Mouse (Mus musculus) thymus, adult 18-20 months (tissue): ENCODE data around the gene Gm38394.
"Not testable (repeated sequence)": the region's sequence is repeated elsewhere in the genome, so short reads cannot be mapped to it uniquely, and the experiment has no call there.

ENCODE experiments used
- DNase-seq, 2 experiments: peaks; one replicate each; pipeline ENCODE4 v3.0.0; 2022; ENCODE audit warnings: mixed read lengths in 2 of 2

Gm38394 gene

DNA sequence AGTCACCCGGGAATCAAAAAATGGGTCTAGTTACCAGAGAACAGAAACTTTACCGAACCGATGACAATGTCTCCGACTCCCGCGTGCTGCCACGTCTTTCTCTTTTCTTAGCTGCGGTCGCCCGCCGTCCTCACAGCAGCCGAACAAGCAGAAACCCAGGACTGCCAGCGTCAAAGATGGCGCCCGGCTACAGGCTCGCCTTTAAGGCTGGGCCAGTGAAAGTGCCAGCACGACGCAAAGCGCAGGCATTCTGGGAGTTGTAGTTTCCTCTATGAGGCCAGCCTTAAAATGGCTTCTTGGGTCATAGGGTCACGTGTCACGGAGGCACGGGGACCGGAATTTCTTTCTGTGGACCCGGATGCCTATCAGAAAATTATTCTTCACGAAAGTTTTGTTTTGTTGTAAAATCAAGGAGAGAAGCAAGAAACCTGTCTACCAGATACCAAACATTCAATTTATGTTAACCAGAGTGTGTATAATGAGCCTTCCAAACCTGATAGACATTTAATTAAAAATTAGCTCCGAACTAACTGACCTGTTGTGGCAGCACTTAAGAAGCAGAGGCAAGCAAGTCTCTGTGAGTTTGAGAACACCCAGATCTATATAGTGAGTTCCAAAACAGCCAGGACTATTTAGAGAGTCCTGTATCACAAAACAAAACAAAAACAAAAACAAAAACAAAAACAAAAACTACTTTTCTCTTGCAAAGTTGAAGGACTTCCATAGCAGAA lies at the start of gene Gm38394:
TSS of gene Gm38394 (minus strand) at position 116 of the 731 bp plus-strand sequence.
- peak; percentile 85 to 91 for DNase-seq

DNA sequence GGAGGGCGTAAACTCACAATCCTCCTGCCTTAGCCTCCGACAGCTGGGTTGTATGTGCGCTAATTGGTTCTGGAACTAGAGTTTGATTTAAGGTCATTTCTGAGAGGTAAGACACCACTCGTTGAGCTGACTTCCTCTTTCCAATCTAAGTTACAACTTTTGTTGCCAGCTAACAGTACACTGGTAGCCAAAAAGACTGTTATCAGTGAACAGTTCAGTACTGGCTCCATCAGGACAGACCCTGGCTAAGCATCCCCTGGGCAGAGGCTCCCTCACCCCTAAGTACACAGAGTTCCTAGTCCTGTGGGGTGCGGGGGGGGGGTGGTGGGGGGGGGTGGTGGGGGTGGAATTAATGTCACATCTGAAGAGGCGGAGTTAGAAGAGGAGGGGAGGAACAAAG lies 49.8 kb upstream of the Gm38394 start:
- DNase-seq, result no peak

GRCm38 (mm10) chr1:133709292-133709691 lies 48.2 kb upstream of the Gm38394 start:
- DNase-seq, result no peak

DNA sequence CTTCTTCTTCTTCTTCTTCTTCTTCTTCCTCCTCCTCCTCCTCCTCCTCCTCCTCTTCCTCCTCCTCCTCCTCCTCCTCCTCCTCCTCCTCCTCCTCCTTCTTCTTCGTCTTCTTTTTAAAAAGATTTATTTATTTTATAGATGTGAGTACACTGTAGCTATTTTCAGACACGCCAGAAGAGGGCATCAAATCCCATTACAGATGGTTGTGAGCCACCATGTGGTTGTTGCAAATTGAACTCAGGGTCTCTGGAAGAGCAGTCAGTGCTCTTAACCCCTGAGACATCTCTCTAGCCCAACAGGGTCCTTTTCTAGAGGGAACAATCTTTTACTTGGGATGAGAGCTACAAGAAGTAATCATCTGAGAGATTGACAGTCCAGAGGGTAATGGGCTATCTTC lies 40.7 kb upstream of the Gm38394 start:
- DNase-seq, result not testable (repeated sequence)

- DNase-seq, result no peak
Observed at GRCm38 (mm10) chr1:133697935-133698620, 37.0 kb upstream of the Gm38394 start.

DNA sequence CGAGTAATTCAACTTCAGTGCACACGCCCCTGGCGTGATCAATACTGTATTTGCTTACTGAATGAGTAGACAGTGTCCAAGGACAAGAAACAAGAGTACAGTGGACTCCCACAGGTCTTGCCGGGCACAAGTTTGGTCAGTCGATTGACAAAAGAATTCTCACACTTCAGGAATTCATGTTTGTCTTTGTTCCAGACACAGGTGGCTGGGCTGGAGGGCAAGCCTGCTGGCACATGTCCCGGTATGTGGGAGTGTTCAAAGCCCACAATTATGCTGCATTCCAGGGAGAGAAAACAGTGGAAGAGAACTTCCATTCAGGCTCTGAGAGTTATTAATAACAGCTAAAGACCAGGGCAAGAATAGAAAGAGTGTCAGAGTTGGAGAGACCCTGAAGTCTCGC lies 34.8 kb upstream of the Gm38394 start:
- no peak for DNase-seq

GRCm38 (mm10) chr1:133694876-133695275 lies 33.8 kb upstream of the Gm38394 start:
- DNase-seq, result peak in 1 of 2 experiments; percentile 43

- no peak for DNase-seq
Observed at GRCm38 (mm10) chr1:133694301-133694700, 33.2 kb upstream of the Gm38394 start.

DNA sequence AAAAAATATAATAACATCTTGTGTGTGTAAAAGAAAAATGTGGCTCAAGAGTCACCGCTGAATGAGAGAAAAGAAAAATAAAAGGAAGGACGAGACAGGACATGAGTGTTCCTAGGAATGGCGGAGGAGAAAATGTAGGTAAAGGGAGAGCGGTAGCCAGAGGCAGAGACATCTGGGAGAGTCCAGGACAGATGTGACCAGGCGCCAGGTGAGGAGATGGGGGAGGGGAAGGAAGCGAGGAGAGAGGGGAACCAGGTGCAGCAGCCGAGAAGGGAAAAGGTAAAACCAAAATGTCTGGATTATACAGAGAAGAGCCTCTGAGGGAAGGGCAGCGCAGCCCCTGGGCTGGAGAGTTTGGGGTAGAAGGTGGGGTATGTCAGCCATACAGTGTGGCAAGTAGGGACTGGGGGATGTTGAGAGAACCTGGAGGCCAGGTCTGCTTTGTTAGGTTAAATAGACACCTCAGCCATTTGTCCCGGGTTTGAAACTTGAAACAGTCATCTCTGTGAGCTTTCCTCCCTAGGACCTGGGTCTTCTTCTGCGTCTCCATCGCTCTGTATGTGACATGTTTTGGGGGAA lies 32.5 kb upstream of the Gm38394 start:
- no peak for DNase-seq

DNA sequence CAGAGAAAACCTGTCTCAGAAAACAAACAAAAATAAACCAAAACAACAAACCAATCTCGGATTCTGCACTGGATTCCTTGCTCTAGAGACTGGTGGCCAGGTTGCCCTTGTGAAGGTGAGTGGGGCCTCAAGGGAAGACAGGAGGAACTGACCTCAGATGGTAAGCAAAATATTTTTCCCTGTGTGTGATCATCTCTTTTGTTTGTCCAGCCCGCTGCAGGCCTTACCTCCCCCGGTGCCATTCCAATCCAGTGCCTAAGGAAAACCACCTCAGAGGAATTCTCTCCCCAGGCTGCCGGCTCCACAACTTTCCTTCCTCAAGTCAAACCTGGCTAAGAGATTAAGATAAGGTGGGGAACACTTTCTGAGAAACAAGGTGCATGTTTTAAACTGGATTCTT lies 31.1 kb upstream of the Gm38394 start:
- DNase-seq, result no peak

- no peak for DNase-seq
Observed at GRCm38 (mm10) chr1:133691046-133691445, 29.9 kb upstream of the Gm38394 start.

DNA sequence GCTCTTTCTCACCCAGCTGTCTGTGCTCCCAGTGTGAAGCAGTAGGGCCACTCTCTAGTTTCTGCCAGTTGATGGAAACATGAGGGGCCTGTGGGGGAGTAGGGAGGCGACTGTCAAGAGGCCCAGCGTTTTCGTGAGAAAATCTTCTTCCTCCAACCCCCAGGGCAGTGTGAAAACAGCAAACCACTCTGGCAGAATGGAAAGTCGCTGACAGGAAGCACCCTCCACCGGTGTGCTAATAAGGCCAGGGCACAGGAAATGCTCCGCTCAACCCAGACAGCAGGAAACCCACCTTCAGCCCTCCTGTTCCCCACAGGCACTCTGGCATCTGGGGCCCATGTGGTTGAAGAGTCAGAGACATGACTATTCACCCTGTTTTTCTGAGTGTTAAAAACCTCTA lies 28.8 kb upstream of the Gm38394 start, which contains the start of gene Lax1:
TSS of gene Lax1 (minus strand) at position 212 of the 400 bp plus-strand sequence.
- DNase-seq, result peak; percentile 62 to 81

- no peak for DNase-seq
Observed at GRCm38 (mm10) chr1:133688301-133688700, 27.2 kb upstream of the Gm38394 start.

DNA sequence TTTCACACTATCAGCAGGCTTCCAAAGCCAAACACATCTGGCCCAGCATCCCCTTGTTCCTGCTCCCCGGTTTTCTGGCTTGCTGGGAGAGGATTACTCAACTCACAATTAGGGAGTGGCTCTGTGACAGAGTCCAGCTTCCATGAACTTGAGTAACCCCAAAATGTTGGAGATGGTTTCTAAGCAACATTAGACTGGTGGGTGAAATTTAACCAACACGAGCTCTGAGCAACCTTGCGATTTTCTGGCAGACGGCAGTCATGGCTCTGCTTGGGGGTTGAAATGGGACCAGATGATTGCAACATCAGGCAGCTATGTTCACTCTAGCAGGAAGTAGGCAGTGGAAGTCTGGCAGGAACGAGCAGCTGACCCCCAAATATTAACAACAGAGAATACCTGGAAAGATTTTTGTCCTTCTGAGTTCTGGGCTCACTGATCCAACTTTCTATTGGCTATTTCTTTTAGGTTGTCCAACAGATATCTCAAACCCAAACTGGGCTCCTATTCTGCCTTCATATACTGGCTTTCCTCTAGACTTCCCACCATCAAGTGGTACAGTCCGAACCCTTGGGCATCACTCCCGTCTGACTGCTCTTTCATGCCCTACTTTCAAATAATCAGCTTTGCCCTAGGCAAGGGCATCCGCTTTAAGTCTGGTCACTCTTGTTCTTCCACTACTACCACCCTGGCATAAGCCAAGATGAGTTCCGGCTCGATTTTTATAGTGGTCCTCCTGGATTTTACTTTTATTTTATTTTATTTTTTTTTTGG lies 24.8 kb upstream of the Gm38394 start:
- no peak for DNase-seq

- DNase-seq, result no peak
Observed at GRCm38 (mm10) chr1:133671801-133672200, 10.7 kb upstream of the Gm38394 start.

GRCm38 (mm10) chr1:133671266-133671665 lies 10.1 kb upstream of the Gm38394 start:
- no peak for DNase-seq

DNA sequence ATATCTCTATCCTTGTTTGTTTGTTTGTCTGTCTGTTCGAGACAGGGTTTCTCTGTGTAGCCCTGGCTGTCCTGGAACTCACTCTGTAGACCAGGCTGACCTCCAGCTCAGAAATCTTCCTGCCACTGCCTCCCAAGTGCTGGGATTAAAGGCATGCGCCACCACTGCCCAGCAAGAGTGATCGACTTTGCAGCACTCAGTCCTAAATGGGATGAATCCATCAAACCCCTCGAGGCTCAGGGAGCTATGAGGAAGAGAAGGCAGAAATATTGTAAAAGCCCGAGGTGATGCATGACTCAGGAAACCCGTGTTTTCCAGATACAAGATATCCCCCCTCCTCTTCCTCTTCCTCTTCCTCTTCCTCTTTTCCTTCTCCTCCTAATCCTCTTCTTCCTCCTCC lies 9.7 kb upstream of the Gm38394 start:
- no peak for DNase-seq

DNA sequence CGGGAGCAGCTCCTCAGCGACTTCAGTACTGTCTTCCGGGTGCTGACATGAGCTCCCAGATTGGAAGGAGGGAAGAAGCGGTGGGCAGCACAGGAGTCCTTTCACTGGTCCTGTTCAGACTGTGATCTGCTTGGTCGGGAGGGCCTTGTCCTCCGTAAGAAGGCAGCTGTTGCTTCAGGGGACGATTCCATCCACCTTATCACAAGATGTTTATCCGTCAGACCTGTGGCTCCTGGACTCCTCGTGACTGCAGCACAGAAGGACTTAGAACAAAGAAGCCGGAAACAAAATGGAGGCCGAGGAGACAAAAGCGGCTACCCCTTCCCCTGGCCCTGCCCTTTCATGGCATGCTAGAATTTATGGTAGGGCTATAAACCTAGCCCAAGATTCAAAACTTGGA lies 9.1 kb upstream of the Gm38394 start:
- no peak for DNase-seq

DNA sequence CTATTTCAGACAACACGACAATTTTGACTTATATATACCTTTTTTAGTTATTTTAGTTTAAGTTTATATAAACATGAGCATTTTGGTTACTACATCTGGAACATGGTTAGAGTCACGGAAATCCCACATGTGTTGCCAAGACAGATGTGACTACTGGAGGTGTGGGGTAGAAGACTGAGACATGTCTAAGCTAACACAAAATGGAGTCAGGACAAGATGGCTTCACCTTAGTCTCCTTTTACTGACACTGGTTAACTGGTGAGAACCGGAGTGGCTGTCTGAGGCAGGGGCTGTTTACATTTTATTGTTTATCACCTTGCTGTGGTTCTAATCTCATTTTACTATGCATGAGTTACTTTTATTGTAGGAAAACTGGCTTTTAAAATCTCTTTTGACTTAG lies 7.5 kb upstream of the Gm38394 start:
- no peak for DNase-seq

- no peak for DNase-seq
Observed at GRCm38 (mm10) chr1:133667721-133668120, 6.6 kb upstream of the Gm38394 start.

DNA sequence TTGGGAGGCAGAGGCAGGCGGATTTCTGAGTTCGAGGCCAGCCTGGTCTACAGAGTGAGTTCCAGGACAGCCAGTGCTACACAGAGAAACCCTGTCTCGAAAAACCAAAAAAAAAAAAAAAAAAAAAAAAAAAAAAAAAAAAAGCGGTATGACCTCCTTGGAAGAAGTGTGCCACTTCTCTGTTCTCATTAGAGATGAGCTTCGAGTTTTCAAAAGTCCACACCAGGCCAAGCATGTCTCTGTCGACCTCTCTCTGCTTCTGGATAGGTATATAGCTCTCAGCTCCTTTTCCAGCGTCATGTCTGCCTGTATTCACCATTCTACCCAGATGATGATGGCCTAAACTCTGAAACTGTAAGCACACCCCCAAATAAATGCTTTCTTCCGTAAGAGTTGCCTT lies 4.6 kb upstream of the Gm38394 start:
- DNase-seq, result not testable (repeated sequence)

- DNase-seq, result no peak
Observed at GRCm38 (mm10) chr1:133664203-133664970, 3.3 kb upstream of the Gm38394 start.
